ENCODE assay signal across 8 mouse cellular contexts in genomic region chr10:58713855-58714788, GRCm38 (mm10). TPM values are rescaled to one million over a fixed set of nuclear protein-coding genes. Genes with fewer than 3 reads are reported as not detected.
DNase-seq lines count a peak whose midpoint lies in the region; ATAC-seq lines count a peak whose summit lies in the region.

No protein-coding gene starts in this region.

- H3K9me3 ChIP-seq in midbrain, embryonic 12.5 days, result no peaks in the 10 kb centered on the region
- H3K9me3 ChIP-seq in midbrain, embryonic 10.5 days (replicated peaks), result peaks cover 3% of the 10 kb centered on the region; the same call in 1 of the 2 replicates
- 0 out of 2 replicates have a peak, but pooled peaks cover 2% of the 10 kb centered on the region for H3K9me3 ChIP-seq in embryonic facial prominence, embryonic 10.5 days
- H3K9me3 ChIP-seq in hindbrain, embryonic 15.5 days, result no peaks in the 10 kb centered on the region
- H3K9me3 ChIP-seq in lung, embryonic 16.5 days (ENCODE audit: control insufficient read depth, low read length), result no peaks in the 10 kb centered on the region

- no peak for DNase-seq in midbrain, embryonic 10.5 days (ENCODE audit: low spot score)
- peak; percentile 38 for DNase-seq in embryonic facial prominence, embryonic 10.5 days (ENCODE audit: low spot score)
- peak; percentile 6 to 12 for DNase-seq in thymus, postnatal 10 days (ENCODE audit: low spot score in 2 of 2)
- no peak for DNase-seq in right cerebral cortex, postnatal 25 days
- no peak for DNase-seq in adipocyte (ENCODE audit: low spot score)

- no peak overlapping the region for H3K4me3 ChIP-seq in midbrain, embryonic 12.5 days
- no peak overlapping the region for H3K4me3 ChIP-seq in midbrain, embryonic 10.5 days
- peak overlapping the region; percentile 43 for H3K4me3 ChIP-seq in embryonic facial prominence, embryonic 10.5 days
- H3K4me3 ChIP-seq in hindbrain, embryonic 15.5 days, result peak overlapping the region; percentile 13; the same call in 1 of the 2 replicates
- H3K4me3 ChIP-seq in lung, embryonic 16.5 days (ENCODE audit: low read length), result peak overlapping the region; percentile 31

- H3K4me2 ChIP-seq in midbrain, embryonic 12.5 days (replicated peaks), result peak overlapping the region; percentile 14; the same call in 1 of the 2 replicates
- peak overlapping the region; percentile 46 for H3K4me2 ChIP-seq in hindbrain, embryonic 15.5 days
- H3K4me2 ChIP-seq in lung, embryonic 16.5 days (ENCODE audit: low read depth, low read length), result peak overlapping the region; percentile 52

- H3K27ac ChIP-seq in midbrain, embryonic 12.5 days (replicated peaks), result no peak overlapping the region
- no peak overlapping the region for H3K27ac ChIP-seq in midbrain, embryonic 10.5 days (replicated peaks)
- peak overlapping the region; percentile 59 for H3K27ac ChIP-seq in embryonic facial prominence, embryonic 10.5 days (replicated peaks)
- no peak overlapping the region for H3K27ac ChIP-seq in hindbrain, embryonic 15.5 days (replicated peaks)
- peak overlapping the region; percentile 45; the same call in 1 of the 2 replicates for H3K27ac ChIP-seq in lung, embryonic 16.5 days (ENCODE audit: low read length)

- H3K9ac ChIP-seq in midbrain, embryonic 12.5 days (replicated peaks), result no peak overlapping the region
- no peak overlapping the region for H3K9ac ChIP-seq in hindbrain, embryonic 15.5 days
- H3K9ac ChIP-seq in lung, embryonic 16.5 days (ENCODE audit: low read length), result peak overlapping the region; percentile 39

- no peaks in the 10 kb centered on the region for H3K27me3 ChIP-seq in midbrain, embryonic 12.5 days
- H3K27me3 ChIP-seq in midbrain, embryonic 10.5 days (ENCODE audit: low read depth, poor library complexity, severe bottlenecking), result no peaks in the 10 kb centered on the region
- H3K27me3 ChIP-seq in embryonic facial prominence, embryonic 10.5 days (replicated peaks; ENCODE audit: low read depth, poor library complexity, severe bottlenecking), result no peaks in the 10 kb centered on the region
- no peaks in the 10 kb centered on the region for H3K27me3 ChIP-seq in hindbrain, embryonic 15.5 days
- H3K27me3 ChIP-seq in lung, embryonic 16.5 days (ENCODE audit: control insufficient read depth, insufficient read depth, low read depth, low read length), result no peaks in the 10 kb centered on the region

- H3K36me3 ChIP-seq in midbrain, embryonic 12.5 days, result no peaks in the 10 kb centered on the region
- no peaks in the 10 kb centered on the region for H3K36me3 ChIP-seq in midbrain, embryonic 10.5 days
- H3K36me3 ChIP-seq in embryonic facial prominence, embryonic 10.5 days (replicated peaks), result no peaks in the 10 kb centered on the region
- no peaks in the 10 kb centered on the region for H3K36me3 ChIP-seq in hindbrain, embryonic 15.5 days
- no peaks in the 10 kb centered on the region for H3K36me3 ChIP-seq in lung, embryonic 16.5 days (ENCODE audit: control insufficient read depth, insufficient read depth, low read length)

- WGBS in midbrain, embryonic 12.5 days, result 60% methylated on average over 24 of the region's 24 CpGs
- WGBS in midbrain, embryonic 10.5 days, result 63% methylated on average over 24 of the region's 24 CpGs
- WGBS in embryonic facial prominence, embryonic 10.5 days, result 32% methylated on average over 24 of the region's 24 CpGs
- WGBS in hindbrain, embryonic 15.5 days, result 38% methylated on average over 24 of the region's 24 CpGs
- WGBS in lung, embryonic 16.5 days, result 12% methylated on average over 24 of the region's 24 CpGs

- H3K4me1 ChIP-seq in midbrain, embryonic 12.5 days, result no peaks in the 10 kb centered on the region; the same call in 1 of the 2 replicates
- H3K4me1 ChIP-seq in midbrain, embryonic 10.5 days, result no peaks in the 10 kb centered on the region
- peaks cover 13% of the 10 kb centered on the region for H3K4me1 ChIP-seq in embryonic facial prominence, embryonic 10.5 days
- peaks cover 5% of the 10 kb centered on the region; the same call in 1 of the 2 replicates for H3K4me1 ChIP-seq in hindbrain, embryonic 15.5 days (replicated peaks)
- peaks cover 3% of the 10 kb centered on the region; the same call in 1 of the 2 replicates for H3K4me1 ChIP-seq in lung, embryonic 16.5 days (replicated peaks; ENCODE audit: control insufficient read depth, insufficient read depth, low read length)

- no peak for ATAC-seq in midbrain, embryonic 12.5 days (ENCODE audit: low FRiP score, low read depth)
- no peak for ATAC-seq in hindbrain, embryonic 15.5 days (ENCODE audit: low FRiP score, low read depth)
- peak; percentile 65 for ATAC-seq in lung, embryonic 16.5 days (ENCODE audit: low read depth)

RNA-seq across cellular contexts. Expression of gene Gm17542, which starts 3.9 kb away (rescaled TPM):
- not detected in 2 replicates for polyA plus RNA-seq in midbrain, embryonic 12.5 days (2016; fragmentation: Nextera tagmentation; extraction: Ambion mirVana)
- polyA plus RNA-seq in midbrain, embryonic 10.5 days (2016; fragmentation: Nextera tagmentation; extraction: Ambion mirVana), result not detected in 2 replicates
- not detected in 2 replicates for polyA plus RNA-seq in embryonic facial prominence, embryonic 10.5 days (2016; fragmentation: Nextera tagmentation; extraction: Ambion mirVana)
- not detected in 2 replicates for polyA plus RNA-seq in hindbrain, embryonic 15.5 days (2015; fragmentation: Nextera tagmentation; extraction: Ambion mirVana)
- polyA plus RNA-seq in lung, embryonic 16.5 days (2015; fragmentation: Nextera tagmentation; extraction: Ambion mirVana), result not detected in 2 replicates

RNA-seq across cellular contexts. Expression of gene Edar, which starts 38.7 kb away (rescaled TPM):
- 0.33 and 0.34 TPM in 2 replicates for polyA plus RNA-seq in midbrain, embryonic 12.5 days (2016; fragmentation: Nextera tagmentation; extraction: Ambion mirVana)
- 0.67 and 0.73 TPM in 2 replicates for polyA plus RNA-seq in midbrain, embryonic 10.5 days (2016; fragmentation: Nextera tagmentation; extraction: Ambion mirVana)
- 0.38 and 0.57 TPM in 2 replicates for polyA plus RNA-seq in embryonic facial prominence, embryonic 10.5 days (2016; fragmentation: Nextera tagmentation; extraction: Ambion mirVana)
- 0.05 and 0.13 TPM in 2 replicates for polyA plus RNA-seq in hindbrain, embryonic 15.5 days (2015; fragmentation: Nextera tagmentation; extraction: Ambion mirVana)
- 0.23 and 0.35 TPM in 2 replicates for polyA plus RNA-seq in lung, embryonic 16.5 days (2015; fragmentation: Nextera tagmentation; extraction: Ambion mirVana)

Comparison
In these comparisons a context has a peak if more than half of its experiments do, and no peak if none do; other contexts are left out.
1. H3K27ac ChIP-seq: peak in embryonic facial prominence, embryonic 10.5 days (single experiment) and lung, embryonic 16.5 days (single experiment); none in midbrain, embryonic 12.5 days (single experiment), midbrain, embryonic 10.5 days (single experiment) and hindbrain, embryonic 15.5 days (single experiment).
2. H3K4me3 ChIP-seq: peak in embryonic facial prominence, embryonic 10.5 days (single experiment), hindbrain, embryonic 15.5 days (single experiment) and lung, embryonic 16.5 days (single experiment); none in midbrain, embryonic 12.5 days (single experiment) and midbrain, embryonic 10.5 days (single experiment).
3. DNase-seq: peak in embryonic facial prominence, embryonic 10.5 days (single experiment) and thymus, postnatal 10 days (2 of 2); none in midbrain, embryonic 10.5 days (single experiment), right cerebral cortex, postnatal 25 days (single experiment) and adipocyte (single experiment).
4. Peak in every context shown above with its lines, with median percentiles within 50 percentile points of each other: H3K4me2 ChIP-seq.